Mouse (Mus musculus) CH12.LX (cell line): ENCODE measurements at regions not wholly inside any gene's neighbourhood (a gene's known extent, or its start where the extent isn't known, plus 50 kb on each side); places are given as distances from the start of the nearest gene placed in this dataset.

Experiments used
- DNase-seq: peaks from one replicate; pipeline ENCODE4 v3.0.0-alpha.2; 2013; ENCODE audit errors: extremely low read depth
- H3K27ac ChIP-seq: 2 replicates; pipeline ENCODE4 v1.5.1; 2012; ENCODE audit warnings: low read depth, mild to moderate bottlenecking, control low read depth, moderate library complexity; ENCODE audit not compliant: insufficient read depth
- H3K27me3 ChIP-seq: replicated peaks from 2 replicates; pipeline ENCODE3; 2012; ENCODE audit warnings: inconsistent platforms
- H3K36me3 ChIP-seq, 2 experiments: replicated peaks in 1 of 2; 2 replicates each; pipeline versions ENCODE3 to v1.6.1; 2012; ENCODE audit warnings: inconsistent platforms in 1 of 2, low read length in 1 of 2, mild to moderate bottlenecking in 1 of 2, mixed read lengths in 1 of 2, moderate library complexity in 1 of 2; ENCODE audit not compliant: control insufficient read depth in 1 of 2, insufficient read depth in 1 of 2
- H3K4me1 ChIP-seq, 2 experiments: 2 replicates each; pipeline ENCODE4 v1.6.1; 2012; ENCODE audit warnings: inconsistent platforms in 1 of 2, moderate library complexity in 1 of 2; ENCODE audit not compliant: insufficient read depth in 2 of 2, control insufficient read depth in 1 of 2
- H3K4me2 ChIP-seq: 2 replicates; pipeline ENCODE4 v1.6.1; 2012; ENCODE audit warnings: low read depth, mild to moderate bottlenecking, control low read depth; ENCODE audit not compliant: poor library complexity, insufficient read depth, severe bottlenecking
- H3K4me3 ChIP-seq, 3 experiments: fragments of 150-350 bp in 1 of 3; sonication (generic) in 1 of 3; replicated peaks in 1 of 3; 2 replicates each; pipeline versions ENCODE3 to v1.5.1; 2011 to 2012; ENCODE audit warnings: low read depth in 2 of 3, low read length in 2 of 3, mild to moderate bottlenecking in 2 of 3, moderate library complexity in 2 of 3, control low read depth in 1 of 3, improper control_type of control experiment in 1 of 3, inconsistent platforms in 1 of 3, mixed read lengths in 1 of 3; ENCODE audit not compliant: poor library complexity in 1 of 3
- H3K79me2 ChIP-seq: replicated peaks from 2 replicates; pipeline ENCODE4 v1.6.1; 2012; ENCODE audit warnings: mild to moderate bottlenecking, moderate library complexity; ENCODE audit not compliant: control insufficient read depth, poor library complexity, insufficient read depth, severe bottlenecking; ENCODE audit errors: extremely low read depth
- H3K9ac ChIP-seq: 2 replicates; pipeline ENCODE4 v1.6.1; 2012; ENCODE audit warnings: low read depth, mild to moderate bottlenecking, control low read depth, moderate library complexity; ENCODE audit not compliant: insufficient read depth
- H3K9me3 ChIP-seq: replicated peaks from 2 replicates; pipeline ENCODE3; 2012; ENCODE audit warnings: low read length, inconsistent platforms, mixed read lengths
- CTCF ChIP-seq, 2 experiments: IDR thresholded peaks in 1 of 2; conservative IDR thresholded peaks in 1 of 2; 2 replicates each; pipeline ENCODE4 v1.5.1; 2011 to 2012; ENCODE audit warnings: low read depth in 2 of 2, low read length in 2 of 2, improper control_type of control experiment in 1 of 2, inconsistent platforms in 1 of 2, mild to moderate bottlenecking in 1 of 2, moderate library complexity in 1 of 2
- E2F4 ChIP-seq: IDR thresholded peaks from 2 replicates; pipeline ENCODE4 v1.6.1; 2011; ENCODE audit warnings: low read depth, low read length, improper control_type of control experiment; ENCODE audit not compliant: insufficient replicate concordance
- ELF1 ChIP-seq: IDR thresholded peaks from 2 replicates; pipeline ENCODE4 v1.6.1; 2014; ENCODE audit warnings: low read depth, mild to moderate bottlenecking, inconsistent platforms, low read length, improper control_type of control experiment
- ETS1 ChIP-seq: conservative IDR thresholded peaks from 2 replicates; pipeline ENCODE4 v1.6.1; 2012; ENCODE audit warnings: low read depth, mild to moderate bottlenecking, inconsistent platforms, low read length, improper control_type of control experiment, moderate library complexity
- GABPA ChIP-seq: IDR thresholded peaks from 2 replicates; pipeline ENCODE4 v1.6.1; 2012; ENCODE audit warnings: low read depth, low read length, improper control_type of control experiment, inconsistent platforms; ENCODE audit not compliant: insufficient replicate concordance
- HCFC1 ChIP-seq: IDR thresholded peaks from 2 replicates; pipeline ENCODE4 v1.6.1; 2012; ENCODE audit warnings: low read depth, mild to moderate bottlenecking, inconsistent platforms, low read length, improper control_type of control experiment
- IRF4 ChIP-seq: IDR thresholded peaks from 2 replicates; pipeline ENCODE4 v1.6.1; 2014; ENCODE audit warnings: low read depth, mild to moderate bottlenecking, inconsistent platforms, low read length, improper control_type of control experiment
- JUND ChIP-seq: conservative IDR thresholded peaks from 2 replicates; pipeline ENCODE4 v1.6.1; 2011; ENCODE audit warnings: low read depth, low read length, improper control_type of control experiment
- MAX ChIP-seq: IDR thresholded peaks from 2 replicates; pipeline ENCODE4 v1.6.1; 2011; ENCODE audit warnings: low read length, improper control_type of control experiment
- MAZ ChIP-seq: IDR thresholded peaks from 2 replicates; pipeline ENCODE4 v1.6.1; 2012; ENCODE audit warnings: low read depth, mild to moderate bottlenecking, inconsistent platforms, low read length, improper control_type of control experiment, moderate library complexity
- MEF2A ChIP-seq: IDR thresholded peaks from 2 replicates; pipeline ENCODE4 v1.6.1; 2014; ENCODE audit warnings: low read depth, mild to moderate bottlenecking, inconsistent platforms, low read length, improper control_type of control experiment, borderline replicate concordance
- MXI1 ChIP-seq: IDR thresholded peaks from 2 replicates; pipeline ENCODE4 v1.6.1; 2011; ENCODE audit warnings: mild to moderate bottlenecking, low read depth, low read length, improper control_type of control experiment
- MYC ChIP-seq: IDR thresholded peaks from 2 replicates; pipeline ENCODE4 v1.6.1; 2011; ENCODE audit warnings: low read depth, mild to moderate bottlenecking, improper control_type of control experiment, low read length
- NELFE ChIP-seq: IDR thresholded peaks from 2 replicates; pipeline ENCODE4 v1.6.1; 2011; ENCODE audit warnings: low read depth, low read length, improper control_type of control experiment
- PAX5 ChIP-seq: IDR thresholded peaks from 2 replicates; pipeline ENCODE4 v1.6.1; 2012; ENCODE audit warnings: low read length, inconsistent platforms, mixed read lengths
- POLR2A ChIP-seq: IDR thresholded peaks from 2 replicates; pipeline ENCODE4 v1.6.1; 2011; ENCODE audit warnings: low read depth, mild to moderate bottlenecking, improper control_type of control experiment, low read length
- POLR2AphosphoS2 ChIP-seq: IDR thresholded peaks from 2 replicates; pipeline ENCODE4 v1.6.1; 2011; ENCODE audit warnings: low read depth, low read length, improper control_type of control experiment
- RAD21 ChIP-seq: IDR thresholded peaks from 2 replicates; pipeline ENCODE4 v1.6.1; 2011; ENCODE audit warnings: low read depth, mild to moderate bottlenecking, low read length, improper control_type of control experiment, moderate library complexity
- RCOR1 ChIP-seq: conservative IDR thresholded peaks from 2 replicates; pipeline ENCODE4 v1.6.1; 2012; ENCODE audit warnings: low read depth, mild to moderate bottlenecking, inconsistent platforms, low read length, improper control_type of control experiment
- SIN3A ChIP-seq: IDR thresholded peaks from 2 replicates; pipeline ENCODE4 v1.6.1; 2012; ENCODE audit warnings: low read length, improper control_type of control experiment, inconsistent platforms
- SMC3 ChIP-seq: IDR thresholded peaks from 2 replicates; pipeline ENCODE4 v1.6.1; 2011; ENCODE audit warnings: low read depth, low read length, improper control_type of control experiment
- UBTF ChIP-seq: IDR thresholded peaks from 2 replicates; pipeline ENCODE4 v1.6.1; 2012; ENCODE audit warnings: low read depth, mild to moderate bottlenecking, inconsistent platforms, low read length, improper control_type of control experiment, moderate library complexity
- USF1 ChIP-seq: IDR thresholded peaks from 2 replicates; pipeline ENCODE4 v1.6.1; 2014; ENCODE audit warnings: low read depth, mild to moderate bottlenecking, inconsistent platforms, low read length, improper control_type of control experiment
- USF2 ChIP-seq: conservative IDR thresholded peaks from 2 replicates; pipeline ENCODE4 v1.6.1; 2011; ENCODE audit warnings: low read depth, low read length, improper control_type of control experiment
- ZC3H11A ChIP-seq: IDR thresholded peaks from 2 replicates; pipeline ENCODE4 v1.6.1; 2012; ENCODE audit warnings: low read depth, mild to moderate bottlenecking, inconsistent platforms, low read length, improper control_type of control experiment
- ZKSCAN1 ChIP-seq: IDR thresholded peaks from 2 replicates; pipeline ENCODE4 v1.6.1; 2012; ENCODE audit warnings: low read depth, inconsistent platforms, low read length, improper control_type of control experiment, borderline replicate concordance
- ZMIZ1 ChIP-seq: IDR thresholded peaks from 2 replicates; pipeline ENCODE4 v1.6.1; 2012; ENCODE audit warnings: low read depth, mild to moderate bottlenecking, inconsistent platforms, low read length, improper control_type of control experiment
- dilution Hi-C: fragments of 300-500 bp; cut with MboI; formaldehyde crosslinking; loops from 2 replicates; pipeline ENCODE4 v1.14.3; 2020; ENCODE audit warnings: low sequenced_read_pairs; ENCODE audit not compliant: extremely low pct_unique_long_range_greater_than_20kb, extremely low pct_ligation_motif_present
- in situ Hi-C: fragments of 300-500 bp; cut with MboI; formaldehyde crosslinking; loops from 3 replicates; pipeline ENCODE4 v1.14.3; 2019; ENCODE audit warnings: low sequenced_read_pairs, low pct_ligation_motif_present, low pct_unique_long_range_greater_than_20kb, mixed read lengths

DNA sequence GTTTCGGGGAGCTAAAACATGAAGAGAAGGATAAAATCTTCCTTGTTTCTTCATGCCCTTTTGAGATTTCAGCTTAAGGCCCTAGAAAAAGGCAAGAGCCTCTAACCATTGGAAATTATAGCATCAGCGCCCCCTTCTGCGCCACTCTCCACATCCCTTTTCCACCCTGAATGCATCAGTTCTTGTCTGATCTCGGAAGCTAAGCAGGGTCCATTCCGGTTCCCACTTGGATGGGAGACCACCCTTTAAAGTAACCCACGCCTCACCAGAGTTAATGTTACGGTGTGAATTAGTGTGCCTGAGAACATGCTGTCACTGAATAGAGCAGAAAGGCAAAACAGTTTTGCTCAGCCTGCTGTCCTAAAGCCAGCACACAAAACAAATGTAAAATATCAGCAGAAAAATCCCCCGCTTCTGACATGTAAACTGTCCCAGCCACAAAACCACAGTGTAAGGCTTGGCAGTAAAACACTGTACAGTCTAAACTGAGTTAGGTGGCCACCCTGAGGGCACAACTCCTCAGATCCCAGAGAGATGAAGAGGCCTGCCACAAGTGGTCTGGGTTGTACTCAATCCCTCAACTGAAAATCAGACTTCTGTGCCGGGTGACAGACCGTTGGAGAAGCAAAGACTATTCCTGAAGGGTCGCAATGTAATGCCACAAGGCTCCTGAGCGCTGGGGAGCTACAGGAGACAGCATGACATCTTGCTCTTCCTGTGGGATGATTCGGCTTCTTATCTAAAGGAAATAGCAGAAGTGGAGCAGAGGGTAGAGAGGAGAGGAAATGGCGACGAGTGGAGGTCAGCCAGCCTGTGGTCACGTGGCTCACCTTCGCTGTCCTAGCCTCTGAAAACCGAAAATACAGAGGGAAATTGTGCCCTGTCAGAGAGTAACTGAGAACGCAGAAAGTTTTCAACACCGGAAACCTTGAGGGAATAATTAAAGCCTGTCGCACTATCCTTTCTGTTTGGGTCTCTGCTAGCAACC is 176.2 kb downstream of the Kctd12 start (continued):
- TF ChIP-seq HCFC1 = peak; percentile 38

DNA sequence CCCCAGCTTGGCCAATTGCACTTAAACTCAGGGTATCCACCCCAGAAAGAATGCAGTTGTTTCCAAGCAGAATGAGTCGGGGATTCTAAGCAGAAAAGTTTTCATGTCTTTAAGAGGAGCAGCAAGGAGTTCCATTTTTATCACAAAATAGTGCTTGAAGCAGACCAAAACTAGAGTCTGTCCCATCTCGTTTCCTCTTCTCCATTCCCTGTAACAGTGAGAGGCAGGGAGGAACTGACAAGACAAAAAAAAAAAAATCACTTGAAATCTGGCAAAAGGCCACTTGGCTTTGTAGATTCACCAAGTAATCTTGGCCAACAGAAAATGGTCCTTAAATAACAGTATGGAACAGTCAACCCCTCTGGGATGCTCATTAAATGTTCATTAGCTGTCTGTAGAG is 186.8 kb downstream of the Kctd12 start:
- no peak overlapping the region for H3K4me3 ChIP-seq
- no peak for DNase-seq
- H3K27ac ChIP-seq = no peak overlapping the region
- H3K36me3 ChIP-seq = no peaks in the 10 kb centered on the region
- in situ Hi-C loops = no loop called here
- H3K9ac ChIP-seq = no peak overlapping the region
- TF ChIP-seq HCFC1 (no peak), JUND (no peak), RCOR1 (no peak), POLR2AphosphoS2 (no peak), IRF4 (no peak), MAX (no peak), SIN3A (no peak), UBTF (no peak), CTCF (conservative IDR thresholded peaks at IDR 0.05 in 1 of 2, IDR thresholded peaks at IDR 0.05 in 1 of 2; ENCODE audit: low read depth in 2 of 2, low read length in 2 of 2) (no peak), GABPA (no peak), MEF2A (no peak)
- H3K9me3 ChIP-seq = no peaks in the 10 kb centered on the region
- dilution Hi-C loops = no loop called here
- no peaks in the 10 kb centered on the region for H3K79me2 ChIP-seq
- H3K27me3 ChIP-seq = no peaks in the 10 kb centered on the region
- no peak overlapping the region for H3K4me2 ChIP-seq
- peaks cover 0 to 9% of the 10 kb centered on the region in 2 experiments; a peak in 2 of 4 replicates for H3K4me1 ChIP-seq

DNA sequence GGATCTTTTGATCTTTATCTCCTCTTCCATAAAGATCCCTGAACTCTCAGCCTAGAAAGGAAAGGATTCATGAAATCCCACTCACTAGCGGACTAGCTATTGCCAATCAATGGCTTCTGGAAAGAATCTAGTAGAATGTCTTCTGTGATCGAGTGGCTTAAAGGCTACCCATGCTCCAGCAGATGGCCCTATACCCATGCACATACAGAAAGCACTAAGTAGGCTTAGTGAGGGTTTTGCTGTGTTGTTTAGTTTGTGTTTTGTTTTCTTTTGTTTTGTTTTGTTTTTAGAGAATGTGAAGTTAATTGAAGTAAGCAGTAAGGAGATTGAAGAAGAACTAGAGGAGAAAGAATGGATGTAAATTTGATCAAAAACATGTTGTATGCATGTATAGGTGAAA is 187.5 kb downstream of the Kctd12 start:
- in situ Hi-C loops (no loop called here), dilution Hi-C loops (no loop called here)
- no peak overlapping the region for H3K4me2 ChIP-seq
- no peaks in the 10 kb centered on the region for H3K79me2 ChIP-seq
- H3K9me3 ChIP-seq = no peaks in the 10 kb centered on the region
- H3K27me3 ChIP-seq = no peaks in the 10 kb centered on the region
- H3K4me3 ChIP-seq = no peak overlapping the region
- H3K36me3 ChIP-seq = no peaks in the 10 kb centered on the region
- H3K9ac ChIP-seq = no peak overlapping the region
- peaks cover 0 to 9% of the 10 kb centered on the region in 2 experiments; a peak in 2 of 4 replicates for H3K4me1 ChIP-seq
- DNase-seq = peak; percentile 21
- H3K27ac ChIP-seq = no peak overlapping the region
- TF ChIP-seq POLR2AphosphoS2 = no peak
- TF ChIP-seq POLR2A = no peak
- TF ChIP-seq UBTF = no peak
- peak in 1 of 2 experiments; percentile 74; a peak in 2 of 4 replicates for TF ChIP-seq CTCF (conservative IDR thresholded peaks at IDR 0.05 in 1 of 2, IDR thresholded peaks at IDR 0.05 in 1 of 2; ENCODE audit: low read depth in 2 of 2, low read length in 2 of 2)
- TF ChIP-seq MYC = no peak
- peak; percentile 81 for TF ChIP-seq RAD21
- TF ChIP-seq USF2 = no peak
- TF ChIP-seq E2F4 = no peak
- no peak for TF ChIP-seq ELF1
- no peak for TF ChIP-seq MAZ
- no peak for TF ChIP-seq USF1
- no peak for TF ChIP-seq ZMIZ1
- TF ChIP-seq GABPA = no peak
- TF ChIP-seq ZKSCAN1 = peak; percentile 65; the same call in 1 of the 2 replicates
- TF ChIP-seq ZC3H11A = peak; percentile 43; the same call in 1 of the 2 replicates
- TF ChIP-seq SIN3A = no peak
- no peak for TF ChIP-seq RCOR1
- TF ChIP-seq SMC3 = peak; percentile 86
- no peak for TF ChIP-seq MEF2A
- TF ChIP-seq ETS1 = no peak
- TF ChIP-seq JUND = no peak
- TF ChIP-seq MAX = no peak
- no peak for TF ChIP-seq PAX5
- no peak for TF ChIP-seq NELFE
- no peak for TF ChIP-seq MXI1
